Mouse (Mus musculus) stomach, postnatal 0 days (tissue): ENCODE results near the gene Foxn3.

Experiments used
- CTCF ChIP-seq: IDR thresholded peaks from 2 replicates; pipeline ENCODE4 v1.5.1; 2016; ENCODE audit warnings: antibody characterized with exemption, low read depth, mild to moderate bottlenecking, moderate library complexity
- EP300 ChIP-seq: optimal IDR thresholded peaks from 2 replicates; pipeline ENCODE3; 2016; ENCODE audit warnings: antibody characterized with exemption

DNA sequence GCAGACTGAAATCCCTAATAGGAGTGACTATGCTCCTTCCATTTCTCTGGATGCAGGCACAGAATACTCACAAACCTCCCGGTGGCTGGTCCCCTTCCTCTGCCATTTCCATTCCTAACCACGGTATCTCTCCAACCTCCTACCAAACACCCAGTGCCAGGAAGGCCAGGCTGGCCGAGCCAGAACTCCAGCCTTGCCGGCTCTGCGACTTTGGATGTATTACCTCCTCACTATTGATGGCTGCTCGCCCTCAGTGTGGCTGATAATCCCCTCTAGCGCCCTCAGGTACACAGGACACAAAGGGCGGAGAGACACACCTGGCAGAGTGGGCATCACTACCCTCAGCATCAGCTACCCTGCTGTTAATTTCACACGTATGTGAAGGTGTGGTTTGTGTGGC is 318.7 kb downstream of the Foxn3 start:
- TF ChIP-seq CTCF (no peak), EP300 (no peak)
